Mouse (Mus musculus): ENCODE data around the gene Gk5.

Gene Gk5

DNA sequence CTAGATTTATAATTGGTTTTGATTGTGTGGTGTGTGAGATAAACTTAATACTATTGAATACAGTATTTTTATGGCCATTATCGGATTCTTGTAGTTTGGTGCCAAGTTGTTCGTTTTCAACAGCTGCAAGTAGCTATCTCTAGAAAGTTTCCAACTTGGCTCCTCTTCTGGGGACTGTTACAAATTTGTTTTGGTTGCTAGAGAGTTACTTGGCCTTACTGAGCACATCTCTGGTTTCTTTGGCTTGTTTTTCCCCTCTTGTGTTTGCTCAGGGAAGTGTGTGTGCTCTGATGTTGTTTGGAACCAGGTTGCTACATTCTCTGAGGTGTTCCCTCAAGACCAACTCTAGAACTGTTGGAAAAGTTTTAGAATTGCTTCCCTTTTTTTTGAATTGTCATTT lies 104.1 kb downstream of the Gk5 start:
- DNase-seq (ENCODE audit: low spot score in 2 of 2): no peak

GRCm38 (mm10) chr9:96228285-96228684 lies 109.1 kb downstream of the Gk5 start:
- no peak for DNase-seq (ENCODE audit: low spot score in 2 of 2)

DNA sequence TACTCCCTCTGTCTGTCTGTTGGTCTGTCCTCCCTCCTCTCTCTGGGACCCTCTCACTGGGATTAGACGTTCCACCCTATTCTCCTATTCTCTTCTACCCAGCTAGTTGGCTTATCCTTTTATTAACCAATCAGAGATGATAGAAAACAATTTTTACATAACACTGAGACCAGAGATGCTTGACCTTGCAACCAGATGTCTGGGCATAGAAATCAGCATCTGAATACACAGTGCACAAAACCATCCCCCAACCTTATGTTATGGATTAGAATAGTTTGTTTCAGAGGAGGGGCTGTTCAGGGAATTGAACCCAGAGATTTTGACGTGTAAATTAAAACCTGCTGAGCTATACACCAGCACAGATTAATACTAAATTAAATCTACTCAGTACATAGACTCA lies 111.1 kb downstream of the Gk5 start:
- DNase-seq (ENCODE audit: low spot score in 2 of 2): no peak
